Mouse (Mus musculus): ENCODE measurements at regions not wholly inside any gene's neighbourhood (a gene's known extent, or its start where the extent isn't known, plus 50 kb on each side); places are given as distances from the start of the nearest gene placed in this dataset.

DNA sequence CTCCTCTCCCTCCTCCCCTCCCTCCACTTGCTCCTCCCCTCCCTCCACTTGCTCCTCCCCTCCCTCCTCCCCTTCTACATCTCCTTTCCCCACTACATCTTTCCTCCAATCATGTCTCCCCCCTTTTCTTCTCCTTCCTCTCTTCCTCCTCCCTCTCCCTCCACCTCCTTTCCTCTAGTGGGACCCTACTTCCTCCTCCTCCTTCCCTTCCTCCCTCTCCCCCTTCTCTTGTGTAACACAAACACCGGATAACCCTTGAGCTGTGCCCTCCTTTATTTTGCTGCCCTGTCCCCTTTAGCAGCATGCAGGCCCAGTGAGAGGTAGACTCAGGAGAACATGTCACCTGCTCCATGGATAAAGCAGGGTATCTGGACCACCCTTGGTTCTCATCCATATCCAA, 339.1 kb upstream of the Cdh4 start:
- DNase-seq (ENCODE audit: low read depth, low spot score) = no peak

DNA sequence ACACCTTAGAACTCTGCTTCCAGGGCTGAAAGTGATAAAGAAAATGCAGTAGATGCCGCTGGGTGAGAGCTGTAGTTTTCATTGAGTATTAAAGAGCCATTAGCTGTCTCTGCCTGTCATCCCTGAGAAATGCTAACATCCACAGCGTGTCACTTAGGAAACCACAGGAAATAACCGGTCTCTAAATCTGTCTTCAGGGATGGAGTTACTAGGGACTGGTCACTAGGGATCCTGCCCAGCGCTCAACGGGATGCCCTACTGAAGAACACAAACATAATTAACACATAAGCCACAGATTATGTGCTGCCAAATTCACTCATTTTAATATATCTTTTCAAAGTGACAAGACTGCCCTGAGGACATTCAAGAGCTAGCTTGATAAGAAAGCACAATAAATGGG, 329.3 kb upstream of the Cdh4 start:
- no peak for DNase-seq (ENCODE audit: low read depth, low spot score)

DNA sequence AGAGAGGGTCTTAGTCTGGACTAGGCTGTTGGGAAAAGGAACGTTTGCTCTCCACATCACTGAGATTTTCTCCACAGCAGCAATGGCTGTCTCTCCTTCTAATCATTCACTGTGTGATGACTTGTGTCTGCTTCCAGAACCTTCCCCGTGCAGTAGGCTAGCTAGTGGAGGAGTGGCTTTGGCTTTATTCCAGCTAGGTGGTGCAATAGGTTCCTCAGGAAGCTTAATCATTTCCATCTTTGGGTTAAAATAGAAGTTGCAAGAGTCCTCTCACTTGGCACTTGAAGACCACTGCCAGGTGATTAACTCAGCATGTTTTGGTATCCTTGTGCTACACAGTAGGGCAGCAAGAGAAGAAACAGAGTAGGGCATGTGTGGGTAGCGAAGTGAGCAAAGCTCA, 314.2 kb upstream of the Cdh4 start:
- no peak for DNase-seq (ENCODE audit: low read depth, low spot score)

DNA sequence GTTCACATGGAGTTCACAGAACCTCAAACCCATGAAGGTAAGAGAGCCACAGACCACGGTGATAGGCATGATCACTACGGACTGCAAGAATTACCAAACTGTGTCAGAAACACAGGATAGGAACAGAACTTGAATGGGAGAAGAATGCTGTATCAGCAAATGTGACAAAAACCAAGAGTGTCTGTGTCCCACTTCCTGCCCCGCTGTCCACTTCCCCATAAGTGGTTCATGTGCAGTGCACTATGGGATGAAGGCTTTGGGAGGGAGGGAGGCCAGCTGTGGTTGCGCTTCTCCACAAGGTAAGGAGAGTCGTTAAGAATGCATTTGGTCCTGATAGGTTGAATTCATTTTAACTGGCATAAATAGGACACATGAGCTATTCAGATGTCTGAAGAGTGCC, 313.8 kb upstream of the Cdh4 start:
- DNase-seq (ENCODE audit: low read depth, low spot score) = no peak

DNA sequence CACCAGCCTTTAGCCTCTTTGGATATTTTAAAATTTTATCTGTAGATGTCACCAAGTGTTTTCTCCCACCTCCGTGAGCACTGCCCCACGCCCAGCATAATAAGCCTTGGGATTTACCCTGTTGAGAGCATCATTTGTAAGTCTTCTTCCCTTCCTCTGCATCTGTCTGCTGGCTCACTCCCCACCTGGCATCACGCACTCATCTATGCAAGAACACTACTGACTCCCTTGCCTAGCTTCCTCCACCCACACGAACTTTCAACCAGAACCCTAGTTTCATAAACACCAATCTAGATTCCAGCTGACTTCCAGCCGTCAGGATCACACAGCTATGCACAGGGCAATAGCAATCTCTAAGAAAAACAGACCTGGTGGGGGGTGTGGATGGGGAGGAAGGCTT, 311.2 kb upstream of the Cdh4 start:
- no peak for DNase-seq (ENCODE audit: low read depth, low spot score)

DNA sequence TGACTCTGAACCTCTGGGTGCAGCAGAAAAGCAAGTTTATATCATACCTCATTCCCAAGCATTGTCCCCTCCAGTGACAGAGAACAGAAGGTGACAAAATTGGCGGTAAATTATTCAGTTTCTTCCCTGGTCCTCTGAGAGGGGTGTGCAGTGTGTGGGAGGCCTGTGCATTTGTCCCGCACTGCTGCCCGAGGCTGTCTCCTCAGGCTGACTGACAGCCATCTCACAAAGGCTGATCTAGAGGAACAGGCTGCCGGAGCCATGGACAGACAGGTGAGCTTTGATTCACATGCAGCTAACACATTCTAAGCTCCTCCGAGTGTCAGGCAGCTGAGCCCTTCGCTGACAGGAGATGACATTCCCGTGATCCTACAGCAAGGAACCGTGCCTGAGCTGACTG, 299.9 kb upstream of the Cdh4 start:
- no peak for DNase-seq (ENCODE audit: low read depth, low spot score)

DNA sequence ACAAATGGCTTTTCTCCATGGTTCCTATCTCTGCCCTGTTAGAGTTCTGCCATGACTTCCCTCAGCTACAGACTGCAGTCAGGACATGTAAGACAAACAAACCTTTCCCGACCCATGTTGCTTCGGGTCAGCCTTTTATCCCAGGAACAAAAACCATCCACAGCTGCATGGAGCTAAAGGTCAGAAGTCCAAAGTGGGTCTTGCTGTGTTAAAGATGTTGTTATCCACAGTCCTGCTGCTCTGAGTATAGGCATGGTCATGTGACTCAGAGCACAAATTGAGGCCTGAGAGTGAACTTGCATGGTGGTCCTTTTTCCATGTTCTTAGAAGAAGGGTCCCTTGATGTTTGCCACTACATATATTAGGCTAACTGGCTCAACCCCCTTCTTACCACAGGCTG, 296.5 kb upstream of the Cdh4 start:
- DNase-seq (ENCODE audit: low read depth, low spot score) = no peak

DNA sequence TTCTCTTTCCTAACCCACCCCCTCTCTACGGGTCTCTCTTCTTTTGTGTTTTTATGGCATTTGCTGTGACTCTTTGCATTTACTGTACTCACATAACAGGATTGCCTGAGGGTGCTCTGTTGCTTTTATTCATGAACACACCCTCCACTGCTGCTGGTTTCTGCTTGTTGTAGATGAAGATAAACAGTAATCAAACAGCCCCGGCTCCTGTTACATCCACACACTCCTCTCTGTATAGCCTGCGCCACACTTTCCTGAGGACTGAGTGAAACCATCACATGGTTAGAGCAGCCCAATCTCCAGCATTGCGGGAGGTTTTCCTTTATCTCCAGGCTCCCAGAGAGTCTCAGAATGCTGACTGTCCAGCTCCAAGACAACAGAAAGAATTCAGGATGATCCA, 296.0 kb upstream of the Cdh4 start:
- no peak for DNase-seq (ENCODE audit: low read depth, low spot score)

DNA sequence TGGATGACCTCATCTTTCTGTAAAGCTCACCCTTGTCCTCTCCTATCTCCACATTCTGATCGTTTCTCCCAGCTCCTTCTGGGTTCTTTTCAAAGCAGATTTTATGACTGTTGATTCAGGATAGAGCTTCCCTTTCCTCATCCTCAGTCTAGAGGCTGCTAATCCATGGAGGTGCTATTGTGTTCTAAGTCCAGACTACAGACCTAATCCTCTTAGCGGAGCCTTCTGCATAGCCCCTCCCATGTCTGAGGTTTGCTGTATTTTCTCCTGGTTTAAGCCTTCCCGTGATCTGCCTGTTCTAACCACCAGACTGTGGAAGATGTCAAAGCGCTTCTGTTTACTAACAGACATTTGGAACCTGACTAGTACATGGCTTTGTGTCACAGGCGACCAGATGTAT, 294.0 kb upstream of the Cdh4 start:
- no peak for DNase-seq (ENCODE audit: low read depth, low spot score)

DNA sequence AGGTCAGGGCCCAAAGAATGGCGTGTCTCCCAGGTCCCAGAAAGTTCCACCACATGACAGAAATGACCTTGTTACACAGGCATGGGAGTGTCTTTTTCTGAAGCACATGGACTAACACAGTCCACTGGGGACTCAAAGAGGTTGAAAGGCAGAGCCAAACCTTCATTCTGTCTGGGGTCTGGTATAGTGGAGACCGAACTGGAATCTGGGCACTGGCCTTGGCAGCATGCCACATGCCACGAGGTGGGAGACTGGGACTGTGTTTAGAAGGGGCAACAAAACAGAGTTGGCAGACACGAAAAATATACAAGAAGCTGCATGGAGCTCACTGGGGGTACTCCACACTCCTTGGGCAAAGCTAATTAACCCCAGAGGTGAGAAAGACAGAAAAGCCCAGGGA, 293.6 kb upstream of the Cdh4 start:
- no peak for DNase-seq (ENCODE audit: low read depth, low spot score)

DNA sequence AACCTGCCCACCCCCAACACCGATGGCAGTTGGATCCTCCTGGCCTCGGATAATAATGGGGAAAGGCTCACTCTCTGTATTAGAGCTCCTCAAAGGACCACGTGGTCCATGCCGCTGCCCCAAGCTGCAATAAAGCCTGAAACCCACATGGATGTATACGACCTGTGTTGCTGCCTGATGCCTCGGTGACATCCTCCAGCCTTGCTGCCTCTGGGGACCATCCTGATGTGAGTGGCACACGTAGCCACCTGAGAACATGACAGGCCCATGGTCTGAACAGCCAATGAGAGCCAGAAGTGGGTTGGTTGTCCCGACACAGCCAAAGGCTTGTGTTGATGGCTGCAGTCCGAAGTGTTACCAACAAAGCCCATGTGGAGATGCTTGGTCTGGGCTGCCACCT, 283.4 kb upstream of the Cdh4 start:
- no peak for DNase-seq (ENCODE audit: low read depth, low spot score)

DNA sequence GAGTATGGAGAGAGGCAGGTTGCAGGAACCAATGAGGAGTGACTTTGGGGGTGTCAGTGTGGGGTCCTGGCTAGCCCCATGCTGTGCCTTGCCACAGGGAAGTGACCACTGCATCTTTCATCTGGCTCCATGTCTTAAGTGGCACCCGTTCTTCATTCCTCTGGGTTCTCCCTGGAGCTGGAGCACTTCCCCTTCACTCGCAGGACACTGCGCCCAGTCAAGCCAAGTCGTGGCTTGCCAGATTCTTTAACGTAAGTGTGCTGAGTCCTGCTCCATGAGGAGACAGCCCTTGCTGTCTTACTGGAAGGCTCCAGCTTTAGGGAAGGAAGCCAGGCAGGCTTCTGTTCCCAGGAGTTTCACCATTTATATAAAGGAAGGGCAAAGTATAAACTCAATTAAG, 279.1 kb upstream of the Cdh4 start:
- no peak for DNase-seq (ENCODE audit: low read depth, low spot score)

DNA sequence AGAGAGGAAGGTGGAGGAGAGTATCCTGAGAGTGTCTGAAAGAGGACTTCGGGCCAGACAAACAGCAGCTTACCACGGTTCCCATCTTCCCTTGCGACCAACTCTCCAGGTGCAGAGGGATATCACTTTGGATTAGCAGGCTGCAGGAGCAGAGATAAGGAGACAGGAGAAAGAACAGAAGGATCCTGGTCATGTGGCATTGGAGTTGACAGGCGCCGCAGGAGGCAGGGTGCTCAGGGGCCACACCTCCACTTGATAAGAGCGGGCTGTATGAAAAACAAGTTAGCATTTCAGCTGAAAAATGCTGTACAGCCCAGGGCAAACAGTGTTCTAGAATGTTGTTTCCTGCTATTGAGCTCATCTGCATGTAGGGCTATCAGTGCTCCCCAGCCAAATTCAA, 272.1 kb upstream of the Cdh4 start:
- no peak for DNase-seq (ENCODE audit: low read depth, low spot score)

DNA sequence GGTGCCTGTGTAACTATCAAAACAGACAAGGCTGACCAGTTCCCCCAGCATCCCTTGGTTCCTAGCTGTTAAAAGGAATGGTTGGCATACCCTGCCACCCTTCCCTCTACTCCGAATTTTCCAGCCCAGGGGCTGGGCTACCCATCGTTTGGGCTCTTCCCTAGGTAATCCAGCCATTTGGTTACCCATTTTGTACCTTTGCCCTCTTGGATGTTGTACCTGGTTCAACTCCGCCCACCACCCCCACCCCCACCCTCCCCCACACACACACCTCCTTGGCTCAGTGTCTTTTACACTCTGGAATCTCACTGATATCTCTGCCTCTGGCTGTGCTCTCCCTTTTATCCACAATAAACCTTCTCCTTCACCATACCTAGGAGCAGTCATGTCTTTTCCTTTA, 271.6 kb upstream of the Cdh4 start:
- no peak for DNase-seq (ENCODE audit: low read depth, low spot score)

DNA sequence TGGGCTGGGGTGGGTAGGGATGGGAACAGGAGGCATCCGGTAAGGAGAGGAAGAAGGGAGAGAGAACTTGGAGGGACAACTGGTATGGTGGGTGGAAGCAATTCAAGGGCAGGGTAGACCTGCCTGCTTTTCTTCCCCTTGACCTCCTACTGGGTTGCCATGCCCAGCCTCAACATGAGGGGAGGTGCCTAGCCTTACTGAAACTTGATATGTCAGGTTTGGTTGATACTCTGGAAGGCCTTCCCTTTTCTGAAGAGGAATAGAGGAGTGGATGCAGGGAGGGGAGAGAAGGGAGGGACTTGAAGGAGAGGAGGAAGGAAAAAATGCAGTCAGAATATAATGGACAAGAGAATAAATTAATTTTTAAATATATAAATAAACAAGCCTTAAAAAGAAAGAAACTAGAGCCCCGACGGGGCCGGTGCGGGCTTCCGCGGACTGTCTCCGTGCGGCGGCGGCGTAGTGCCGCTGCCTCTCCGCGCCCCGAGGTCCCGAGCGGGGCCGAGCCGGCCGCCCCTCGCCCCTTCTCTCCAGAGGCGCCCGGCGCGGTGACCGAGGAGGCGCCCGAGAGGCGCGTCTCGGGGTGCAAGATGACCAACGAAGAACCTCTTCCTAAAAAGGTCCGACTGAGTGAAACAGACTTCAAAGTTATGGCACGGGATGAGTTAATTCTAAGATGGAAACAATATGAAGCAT, 265.2 kb upstream of the Cdh4 start:
- DNase-seq (ENCODE audit: low read depth, low spot score) = peak; percentile 65

DNA sequence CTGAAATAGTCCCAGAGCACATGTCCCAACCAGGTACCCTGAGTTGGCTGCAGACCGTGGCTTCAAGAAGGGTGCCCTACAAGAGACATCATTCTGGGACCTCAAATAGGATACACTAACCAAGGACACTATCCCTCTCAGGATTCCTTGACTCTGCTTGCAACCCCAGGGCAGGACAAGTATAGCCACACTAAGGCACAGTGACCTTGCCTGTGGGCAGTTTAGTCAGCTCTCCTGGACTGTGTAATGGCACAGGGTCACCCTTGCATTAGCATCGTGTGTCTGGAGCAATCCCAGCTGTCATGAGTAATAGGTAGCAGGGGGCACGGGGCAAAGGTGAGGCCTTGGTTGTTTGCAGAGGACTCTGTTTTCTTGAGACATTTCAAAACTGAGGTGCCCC, 260.9 kb upstream of the Cdh4 start:
- no peak for DNase-seq (ENCODE audit: low read depth, low spot score)

DNA sequence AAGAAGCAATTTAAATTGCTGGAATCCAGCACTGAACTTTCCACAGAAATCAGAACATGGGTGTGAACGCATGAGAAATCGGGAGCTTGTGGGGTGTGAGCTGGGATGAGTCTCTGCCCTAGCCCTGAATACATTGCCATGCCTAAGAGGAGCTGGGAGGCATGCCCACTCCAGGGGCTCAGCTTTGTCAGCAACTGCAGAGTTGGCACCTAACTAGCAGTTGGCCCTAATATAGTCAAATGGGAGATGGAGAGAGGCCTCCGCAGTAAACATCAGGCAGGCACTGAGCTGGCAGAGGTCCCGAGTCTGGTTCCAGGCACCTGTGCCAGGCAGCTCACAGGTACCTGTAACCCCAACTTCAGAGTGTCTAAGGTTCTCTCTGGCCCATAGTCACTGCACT, 260.1 kb upstream of the Cdh4 start:
- no peak for DNase-seq (ENCODE audit: low read depth, low spot score)

DNA sequence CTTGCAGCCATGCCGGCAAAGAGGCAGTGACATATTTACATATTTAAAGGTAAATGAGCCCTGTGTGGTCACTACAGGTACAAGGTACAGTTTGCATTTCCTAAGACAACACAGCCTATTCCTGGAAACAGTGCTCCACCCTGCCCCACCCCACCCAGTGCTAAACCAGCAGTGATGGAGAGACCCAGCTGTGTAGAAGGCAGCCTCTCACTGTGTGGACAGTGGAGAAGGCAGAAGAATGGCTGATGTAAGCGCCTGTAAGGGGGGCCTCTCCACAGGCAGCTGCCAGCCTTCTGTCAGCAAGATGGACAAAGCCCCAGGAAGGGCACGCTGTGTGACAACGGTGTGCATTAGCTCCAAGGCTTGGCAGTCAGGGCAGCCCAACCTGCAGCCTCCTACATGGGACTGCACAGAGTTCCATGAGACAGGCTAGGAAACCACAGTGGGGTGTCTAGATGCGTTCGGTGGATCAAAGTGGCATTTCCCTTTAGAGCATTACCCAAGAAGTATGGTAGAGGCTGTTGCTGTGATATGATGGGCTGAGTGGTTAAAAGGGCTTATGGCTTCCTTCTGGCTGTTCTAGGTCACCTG, 249.2 kb upstream of the Cdh4 start:
- peak; percentile 55 for DNase-seq (ENCODE audit: low read depth, low spot score)

DNA sequence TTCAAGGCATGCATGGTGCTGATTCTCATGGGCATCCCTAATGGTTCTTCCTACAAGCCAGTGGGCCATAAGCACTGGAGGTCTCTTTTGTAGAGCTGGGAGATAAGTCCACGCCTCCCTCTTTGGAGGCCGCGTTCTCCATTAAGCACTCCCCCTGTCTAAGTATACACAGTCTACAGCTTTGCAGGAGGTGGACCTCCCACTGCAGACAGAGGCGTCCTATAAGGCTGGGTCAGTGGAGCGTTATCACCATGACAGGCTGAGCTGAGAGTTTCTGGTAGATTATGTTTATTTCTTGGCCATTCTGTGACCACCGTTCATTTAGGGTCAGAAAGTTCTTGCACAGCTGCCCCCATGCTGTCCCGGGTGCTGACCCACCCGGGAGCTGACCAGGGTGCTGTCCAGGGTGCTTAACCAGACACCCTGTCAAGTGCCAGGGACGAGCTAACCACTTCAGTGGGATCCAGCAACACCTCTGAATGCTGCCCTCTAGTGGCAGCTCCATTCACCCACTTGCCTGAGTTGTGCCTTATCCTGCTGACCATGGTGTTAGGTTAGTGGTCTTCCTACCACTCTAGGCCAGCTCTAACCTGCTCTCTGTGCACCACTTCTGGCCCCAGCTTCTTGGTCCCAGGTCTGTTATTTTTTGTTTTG, 248.6 kb upstream of the Cdh4 start:
- DNase-seq (ENCODE audit: low read depth, low spot score) = peak; percentile 90

DNA sequence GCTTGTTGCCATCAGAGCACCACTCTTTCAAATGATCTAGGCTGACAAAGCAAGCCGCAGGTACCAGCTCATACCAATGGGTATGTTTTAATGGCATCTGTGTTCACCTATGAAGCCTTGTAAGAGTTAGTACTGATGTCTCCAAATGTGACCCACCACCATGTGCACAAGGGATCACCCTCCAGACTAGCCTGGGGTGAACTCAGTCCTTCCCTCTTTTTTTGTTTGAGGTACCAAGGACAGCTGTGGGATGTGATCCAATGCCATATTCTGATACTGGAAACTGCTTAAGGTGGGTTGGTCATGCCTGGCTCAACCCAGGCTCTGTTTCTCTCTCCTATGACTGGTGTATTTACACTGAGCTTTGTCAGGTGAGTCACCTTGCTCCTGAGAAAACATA, 244.8 kb upstream of the Cdh4 start:
- DNase-seq (ENCODE audit: low read depth, low spot score) = no peak

DNA sequence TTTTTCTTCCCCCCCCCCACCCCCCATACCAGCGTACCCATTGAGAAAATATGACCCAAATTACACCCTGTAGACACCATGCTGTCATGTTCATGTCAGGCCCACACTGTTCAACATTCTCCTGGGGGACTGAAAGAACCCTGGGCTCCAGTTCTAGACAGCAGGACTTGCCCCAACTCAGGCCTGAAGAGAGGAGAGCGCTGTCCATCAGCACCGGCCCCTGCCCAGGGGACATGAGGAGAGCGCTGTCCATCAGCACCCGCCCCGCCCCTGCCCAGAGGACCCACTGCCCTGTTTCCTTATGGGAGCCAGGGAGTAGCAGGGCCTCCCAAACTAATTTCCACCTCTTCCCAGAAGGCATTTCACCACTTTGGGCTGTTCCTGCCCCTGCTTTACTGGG, 241.7 kb upstream of the Cdh4 start:
- peak; percentile 12 for DNase-seq (ENCODE audit: low read depth, low spot score)

DNA sequence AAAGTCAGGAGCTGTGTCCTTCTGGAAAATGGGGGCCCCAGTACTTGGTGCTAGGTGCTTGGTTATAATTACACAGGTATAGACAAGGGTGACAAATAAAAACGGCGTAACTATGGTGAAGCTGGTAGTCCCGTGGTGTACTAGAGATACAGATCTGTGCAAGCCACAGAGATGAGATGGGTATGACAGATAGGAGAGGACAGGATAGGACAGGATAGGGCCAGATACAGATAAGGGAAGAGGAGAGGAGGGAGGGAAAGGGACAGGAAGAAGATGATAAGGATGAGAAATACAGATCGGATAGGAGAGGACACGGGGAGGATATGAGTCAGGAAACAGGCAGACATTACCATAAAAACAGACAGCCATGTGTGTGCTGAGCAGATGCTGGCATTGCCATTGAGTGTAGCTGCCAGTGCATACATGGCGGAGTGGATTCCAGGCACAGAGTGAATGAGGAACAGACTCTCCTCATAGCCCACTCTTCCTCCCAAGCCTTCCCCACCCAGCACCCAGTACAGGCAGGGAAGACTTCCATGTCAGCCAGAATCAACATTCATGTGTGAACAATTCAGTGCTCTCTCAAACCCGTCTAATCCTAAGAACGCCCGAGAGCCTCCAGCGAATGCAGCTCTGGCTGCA, 231.9 kb upstream of the Cdh4 start:
- DNase-seq (ENCODE audit: low read depth, low spot score) = no peak

DNA sequence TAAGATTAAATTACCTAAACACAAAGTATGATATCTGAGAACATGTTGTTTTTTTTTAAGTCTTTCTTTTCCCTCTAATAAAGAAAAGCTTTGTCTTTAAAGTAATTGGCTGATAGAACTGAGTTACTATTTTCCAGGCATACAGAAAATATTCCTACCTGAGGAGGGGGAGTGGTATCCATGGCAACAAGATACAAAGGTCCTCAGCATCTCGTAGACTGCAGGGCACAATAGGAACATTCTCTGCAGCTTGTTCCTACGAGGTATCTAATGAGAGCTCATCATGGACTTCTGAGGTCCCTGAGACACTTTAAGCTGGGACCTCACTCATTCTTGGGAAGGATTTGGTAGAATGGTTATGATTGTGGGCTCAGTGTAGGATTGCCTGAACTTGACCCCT, 225.5 kb upstream of the Cdh4 start:
- DNase-seq (ENCODE audit: low read depth, low spot score) = no peak
